Mouse (Mus musculus) ES-Bruce4 (cell line): ENCODE results near the gene Lmbr1l. TPM values are rescaled to one million over a fixed set of nuclear protein-coding genes. Genes with fewer than 3 reads are reported as not detected.

Source experiments
- H3K27ac ChIP-seq: 2 replicates; pipeline ENCODE4 v1.5.1; 2012; ENCODE audit warnings: low read length, inconsistent platforms; ENCODE audit not compliant: insufficient read depth
- H3K27me3 ChIP-seq: 2 replicates; pipeline ENCODE4 v1.6.1; 2012; ENCODE audit warnings: mild to moderate bottlenecking, low read length, inconsistent platforms; ENCODE audit not compliant: control insufficient read depth, poor library complexity, insufficient read depth, severe bottlenecking
- H3K36me3 ChIP-seq: 2 replicates; pipeline ENCODE4 v1.6.1; 2012; ENCODE audit warnings: inconsistent platforms, mild to moderate bottlenecking, low read length, moderate library complexity; ENCODE audit not compliant: control insufficient read depth, poor library complexity, insufficient read depth, severe bottlenecking
- H3K4me1 ChIP-seq: one replicate; pipeline ENCODE4 v1.8.1; 2011; ENCODE audit warnings: low read length; ENCODE audit not compliant: control insufficient read depth, insufficient read depth
- H3K4me3 ChIP-seq: 2 replicates; pipeline ENCODE4 v1.5.1; 2011; ENCODE audit warnings: low read depth, mild to moderate bottlenecking, low read length
- H3K9ac ChIP-seq: 2 replicates; pipeline ENCODE4 v1.6.1; 2012; ENCODE audit warnings: low read depth, mild to moderate bottlenecking, inconsistent platforms; ENCODE audit not compliant: poor library complexity, severe bottlenecking
- H3K9me3 ChIP-seq: replicated peaks from 2 replicates; pipeline ENCODE4 v1.6.1; 2012; ENCODE audit warnings: mild to moderate bottlenecking, low read length, inconsistent platforms; ENCODE audit not compliant: control insufficient read depth, poor library complexity, insufficient read depth, severe bottlenecking
- CTCF ChIP-seq: IDR thresholded peaks from one replicate; pipeline ENCODE4 v1.8.1; 2011; ENCODE audit warnings: low read depth, low read length
- EP300 ChIP-seq: IDR thresholded peaks from 2 replicates; pipeline ENCODE4 v1.6.1; 2011; ENCODE audit warnings: low read depth, low read length; ENCODE audit not compliant: insufficient read depth
- POLR2A ChIP-seq: IDR thresholded peaks from one replicate; pipeline ENCODE4 v1.8.1; 2011; ENCODE audit warnings: low read length; ENCODE audit not compliant: insufficient read depth
- polyA plus RNA-seq: library from polyadenylated mRNA; stranded (reverse); fragments of >200 nt; gene quantifications from 2 replicates; pipeline ENCODE4 v1.2.4, GENCODE M21; 2011; ENCODE audit warnings: low read depth; ENCODE audit not compliant: missing spikeins, insufficient read depth, insufficient read length

The Lmbr1l gene
- polyA plus RNA-seq, 1 experiment = 33.4 TPM

DNA sequence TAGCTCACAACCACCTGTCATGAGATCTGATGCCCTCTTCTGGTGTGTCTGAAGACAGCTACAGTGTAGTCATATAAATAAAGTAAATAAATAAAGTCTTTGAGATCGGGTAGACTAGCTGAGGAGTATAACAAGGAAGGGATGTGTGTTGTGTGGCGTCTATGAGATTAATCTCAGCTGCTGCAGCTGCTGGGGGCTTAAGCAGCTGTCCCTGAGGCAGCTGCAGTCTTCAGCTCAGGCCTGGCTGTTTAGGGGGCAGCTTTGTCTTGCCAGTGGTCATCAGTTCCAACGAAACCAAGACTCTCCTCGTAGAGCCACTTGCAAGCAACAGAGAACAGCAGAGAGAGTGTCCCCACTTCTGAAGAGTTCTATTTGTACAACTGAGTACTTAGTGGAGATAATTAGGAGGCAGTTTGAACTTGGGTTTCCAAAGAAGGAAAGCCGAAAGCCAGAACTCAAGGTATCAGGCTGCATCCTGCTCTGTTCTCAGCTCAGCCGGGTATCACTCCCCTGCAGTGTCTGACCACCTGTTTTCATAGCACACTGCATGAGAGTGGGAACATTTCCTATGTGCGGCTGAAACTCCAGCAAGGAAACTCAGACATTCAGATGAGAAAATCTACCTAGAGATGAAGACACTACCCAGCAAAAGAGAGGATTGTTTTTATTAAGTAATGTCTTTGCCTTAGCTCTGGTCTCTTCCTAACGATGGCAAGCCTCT, 31.2 kb downstream of the Lmbr1l start:
- no peak overlapping the region for H3K27ac ChIP-seq
- no peaks in the 10 kb centered on the region for H3K9me3 ChIP-seq
- H3K4me3 ChIP-seq = no peak overlapping the region
- H3K27me3 ChIP-seq = no peaks in the 10 kb centered on the region
- H3K36me3 ChIP-seq = no peaks in the 10 kb centered on the region
- TF ChIP-seq EP300 (no peak), CTCF (no peak), POLR2A (no peak)
- H3K9ac ChIP-seq = no peak overlapping the region
- H3K4me1 ChIP-seq = no peaks in the 10 kb centered on the region

DNA sequence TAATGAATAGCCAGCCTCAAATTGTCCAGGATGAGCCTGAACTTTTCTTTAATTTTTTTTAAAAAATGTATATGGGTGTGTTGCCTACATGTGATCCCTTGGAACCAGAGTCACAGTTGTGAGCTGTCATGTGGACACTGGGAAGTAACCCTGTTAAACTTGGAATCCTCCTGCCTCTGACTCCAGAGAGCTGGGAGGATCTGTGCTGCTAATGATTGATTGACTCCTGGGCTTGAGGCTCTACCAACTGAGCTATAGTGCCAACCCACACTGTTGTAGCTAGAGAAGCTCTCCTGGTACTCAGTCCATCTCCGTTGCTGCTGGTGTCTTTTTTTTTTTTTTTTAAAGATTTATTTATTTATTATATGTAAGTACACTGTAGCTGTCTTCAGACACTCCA, 33.9 kb downstream of the Lmbr1l start:
- no peaks in the 10 kb centered on the region for H3K9me3 ChIP-seq
- H3K4me3 ChIP-seq = no peak overlapping the region
- no peak overlapping the region for H3K9ac ChIP-seq
- no peak overlapping the region for H3K27ac ChIP-seq
- no peak for TF ChIP-seq EP300
- no peak for TF ChIP-seq CTCF
- TF ChIP-seq POLR2A = no peak
- no peaks in the 10 kb centered on the region for H3K4me1 ChIP-seq
- H3K27me3 ChIP-seq = no peaks in the 10 kb centered on the region
- no peaks in the 10 kb centered on the region for H3K36me3 ChIP-seq

DNA sequence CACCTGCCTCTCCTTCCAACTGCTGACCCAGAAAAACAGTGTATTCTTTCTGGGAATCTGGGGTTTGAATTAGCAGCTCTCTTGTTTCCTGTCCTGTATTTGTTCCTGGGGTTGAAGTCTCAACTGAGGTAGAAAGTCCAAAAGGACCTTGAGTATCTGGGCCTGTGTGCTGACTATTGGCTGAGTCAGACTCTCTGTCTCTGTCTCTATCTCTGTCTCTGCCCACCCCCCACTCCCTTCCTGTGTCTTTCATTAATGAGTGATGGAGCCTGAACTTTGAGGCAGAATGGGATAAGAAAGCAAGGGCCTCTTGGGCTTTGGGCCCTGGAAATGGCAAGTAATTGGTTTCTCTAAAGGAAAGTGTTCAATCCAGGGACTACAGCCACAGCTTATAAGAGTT, 34.4 kb downstream of the Lmbr1l start:
- no peak overlapping the region for H3K27ac ChIP-seq
- no peaks in the 10 kb centered on the region; the same call in 1 of the 2 replicates for H3K36me3 ChIP-seq
- no peaks in the 10 kb centered on the region for H3K9me3 ChIP-seq
- no peak for TF ChIP-seq CTCF
- no peak for TF ChIP-seq EP300
- no peak for TF ChIP-seq POLR2A
- no peaks in the 10 kb centered on the region for H3K4me1 ChIP-seq
- H3K4me3 ChIP-seq = no peak overlapping the region
- no peak overlapping the region for H3K9ac ChIP-seq
- H3K27me3 ChIP-seq = no peaks in the 10 kb centered on the region

GRCm38 (mm10) chr15:98881656-98882008, 36.4 kb downstream of the Lmbr1l start:
- peak overlapping the region; percentile 52 for H3K27ac ChIP-seq
- peak overlapping the region; percentile 30 for H3K9ac ChIP-seq
- peak overlapping the region; percentile 45 for H3K4me3 ChIP-seq
- no peaks in the 10 kb centered on the region for H3K9me3 ChIP-seq
- TF ChIP-seq POLR2A (peak; percentile 30), CTCF (no peak)
- H3K36me3 ChIP-seq = peaks cover 11% of the 10 kb centered on the region; the same call in 1 of the 2 replicates
- no peaks in the 10 kb centered on the region for H3K4me1 ChIP-seq
- H3K27me3 ChIP-seq = no peaks in the 10 kb centered on the region

DNA sequence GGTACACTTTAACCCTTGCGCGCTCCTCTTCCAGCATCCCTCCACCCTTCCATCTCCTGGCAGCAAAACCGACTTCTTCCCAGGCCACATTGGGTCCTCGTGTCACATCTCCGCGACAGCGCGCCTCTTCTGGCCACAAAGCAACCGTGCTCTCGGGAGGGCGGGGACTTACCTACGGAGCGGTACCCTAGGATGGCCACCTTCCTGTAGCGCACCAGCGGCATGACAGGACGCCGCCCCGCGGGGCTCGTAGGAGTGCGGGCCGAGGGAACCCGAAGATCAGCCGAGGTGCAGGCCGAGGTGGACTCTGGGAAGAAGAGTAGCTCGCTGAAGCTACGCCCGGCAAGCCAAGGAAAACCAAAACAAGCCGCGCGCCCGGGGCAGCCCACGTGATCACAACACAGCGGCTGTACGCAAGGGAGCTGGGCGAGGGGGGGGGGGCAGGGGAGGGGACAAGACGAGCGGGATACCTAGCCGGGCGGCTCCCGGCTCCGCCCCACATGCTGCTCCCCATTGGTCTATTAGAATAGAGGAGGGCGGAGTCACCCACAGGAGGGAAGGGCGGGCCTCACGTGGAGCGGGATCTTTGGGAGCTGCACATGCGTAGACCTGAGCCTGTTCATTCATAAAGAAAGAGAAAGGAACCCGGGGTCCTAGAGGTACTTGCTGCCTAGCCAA, 36.9 kb downstream of the Lmbr1l start:
- Histone ChIP-seq H3K9me3 (no peaks in the 10 kb centered on the region), H3K27ac (peak overlapping the region; percentile 52), H3K9ac (peak overlapping the region; percentile 65), H3K27me3 (no peaks in the 10 kb centered on the region), H3K4me3 (peak overlapping the region; percentile 61), H3K4me1 (no peaks in the 10 kb centered on the region), H3K36me3 (peaks cover 11% of the 10 kb centered on the region; the same call in 1 of the 2 replicates)
- TF ChIP-seq POLR2A (no peak), EP300 (0 out of 2 replicates have a peak, but pooled peaks have one; percentile 11), CTCF (peak; percentile 12)

DNA sequence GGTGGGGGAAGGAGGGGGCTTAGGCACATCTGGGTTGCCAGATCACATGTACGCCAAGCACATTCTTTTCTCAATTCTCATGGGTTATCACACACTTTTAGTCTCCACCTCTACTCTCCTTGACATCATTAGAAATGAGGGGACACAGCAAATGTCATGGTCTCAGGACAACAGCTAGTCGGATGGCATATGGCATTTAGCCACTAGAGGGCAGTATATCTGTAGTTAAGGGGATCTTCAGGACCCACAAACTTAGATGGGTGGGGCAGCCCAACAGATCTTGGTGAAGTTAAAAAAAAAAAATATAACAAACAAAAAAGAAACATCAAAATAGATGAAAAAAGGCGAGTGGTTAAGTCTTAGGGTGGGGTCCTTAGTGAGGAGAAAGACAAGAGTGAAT, 40.7 kb downstream of the Lmbr1l start:
- peaks cover 11% of the 10 kb centered on the region; the same call in 1 of the 2 replicates for H3K36me3 ChIP-seq
- H3K4me1 ChIP-seq = no peaks in the 10 kb centered on the region
- H3K27me3 ChIP-seq = no peaks in the 10 kb centered on the region
- H3K9ac ChIP-seq = no peak overlapping the region
- TF ChIP-seq POLR2A = no peak
- TF ChIP-seq EP300 = no peak
- no peak for TF ChIP-seq CTCF
- no peaks in the 10 kb centered on the region for H3K9me3 ChIP-seq
- no peak overlapping the region for H3K4me3 ChIP-seq
- no peak overlapping the region for H3K27ac ChIP-seq
